Mouse (Mus musculus): ENCODE measurements around the gene Itgav. TPM values are rescaled to one million over a fixed set of nuclear protein-coding genes. Genes with fewer than 3 reads are reported as not detected.
A peak's percentile ranks its signal among the peaks of the same experiment; 100 is the strongest.

Itgav gene
- total RNA-seq, 2 experiments from 2014 or later = 63.7 to 76.4 TPM

DNA sequence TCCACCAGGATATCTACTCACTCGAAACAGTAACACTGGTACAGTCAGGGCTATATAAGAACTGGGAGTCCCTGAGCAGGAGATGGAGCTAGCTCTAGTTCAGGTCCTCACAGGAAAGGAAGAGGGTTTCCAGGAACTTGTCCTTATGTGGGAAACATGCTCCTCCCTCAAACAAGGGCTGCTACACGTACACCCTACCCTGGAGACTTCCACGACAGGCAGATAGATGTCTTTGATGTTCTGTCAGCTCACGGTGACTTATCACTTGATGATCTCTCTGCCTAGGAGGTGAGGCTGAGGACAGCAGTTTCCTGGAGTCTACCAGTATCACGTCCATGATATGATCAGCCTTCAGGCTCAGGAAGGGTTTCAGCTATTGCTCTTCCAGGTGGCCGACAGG, 21.1 kb downstream of the Itgav start:
- no peak for DNase-seq

DNA sequence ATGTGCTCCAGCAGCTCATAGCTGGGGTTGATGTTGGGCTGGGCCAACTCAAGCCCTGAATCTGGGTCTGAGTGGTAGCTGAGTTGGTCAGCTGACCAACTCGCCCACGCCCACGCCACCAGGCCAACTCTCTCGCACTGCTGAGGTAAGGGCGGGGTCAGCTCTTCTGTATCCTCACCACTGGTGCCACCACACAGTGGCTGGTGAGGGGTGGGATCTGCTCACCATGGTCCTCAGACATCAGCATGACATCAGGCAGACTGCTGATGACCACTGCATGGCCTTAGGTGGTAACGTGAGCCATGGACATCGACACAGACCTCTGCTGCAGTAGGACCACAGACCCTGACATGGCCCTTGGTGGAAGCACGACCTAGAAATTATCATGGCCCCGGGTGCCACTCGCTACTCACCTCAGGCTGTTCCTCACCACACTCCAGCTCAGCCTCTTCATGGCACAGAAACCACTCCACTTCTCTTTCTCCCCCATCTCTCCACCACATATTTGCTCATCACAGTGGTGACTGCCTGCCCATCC, 24.5 kb downstream of the Itgav start:
- no peak for DNase-seq

DNA sequence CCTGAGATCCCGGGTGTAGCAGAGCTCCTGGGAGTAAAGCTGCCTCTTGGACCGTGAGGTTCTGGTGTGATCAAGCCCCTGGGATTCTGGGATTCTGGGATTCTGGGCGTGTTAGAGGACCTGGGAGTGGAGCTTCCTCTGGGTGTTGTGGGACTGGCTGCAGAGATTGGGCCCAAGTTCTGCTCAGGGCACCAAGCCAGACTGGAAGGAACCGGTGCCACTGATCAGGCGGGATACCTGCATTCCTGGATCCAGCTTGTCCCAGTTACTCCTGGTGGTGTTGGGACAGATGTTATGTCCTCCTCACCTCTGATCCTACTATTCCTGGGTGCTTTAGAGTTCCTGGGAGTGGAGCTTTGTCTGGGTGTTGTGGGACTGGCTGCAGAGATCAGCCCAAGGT, 28.8 kb downstream of the Itgav start:
- DNase-seq = no peak

DNA sequence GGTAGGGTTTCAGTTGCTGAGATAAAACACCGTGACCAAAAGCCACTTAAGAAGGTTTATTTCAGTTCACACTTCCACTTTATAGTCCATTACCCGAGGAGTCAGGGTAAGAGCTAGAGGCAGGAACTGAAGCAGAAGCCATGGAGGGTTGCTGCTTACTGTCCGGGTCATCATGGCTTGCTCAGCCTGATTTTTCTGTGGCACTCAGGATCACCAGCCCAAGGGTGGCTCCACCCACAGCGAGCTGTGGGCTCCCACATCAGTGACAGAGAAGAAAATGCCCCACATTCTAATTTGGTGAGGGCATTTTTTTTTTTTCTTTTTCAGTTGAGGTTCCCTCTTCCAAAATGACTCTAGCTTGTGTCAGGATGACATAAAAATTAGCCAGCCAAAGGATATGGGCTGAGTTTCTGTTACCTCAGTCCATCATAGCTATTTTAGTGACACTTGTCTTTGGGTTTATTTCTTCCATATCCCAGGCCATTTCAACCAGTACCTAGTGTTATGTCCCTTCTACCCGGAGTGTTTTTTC, 30.2 kb downstream of the Itgav start:
- no peak for DNase-seq

DNA sequence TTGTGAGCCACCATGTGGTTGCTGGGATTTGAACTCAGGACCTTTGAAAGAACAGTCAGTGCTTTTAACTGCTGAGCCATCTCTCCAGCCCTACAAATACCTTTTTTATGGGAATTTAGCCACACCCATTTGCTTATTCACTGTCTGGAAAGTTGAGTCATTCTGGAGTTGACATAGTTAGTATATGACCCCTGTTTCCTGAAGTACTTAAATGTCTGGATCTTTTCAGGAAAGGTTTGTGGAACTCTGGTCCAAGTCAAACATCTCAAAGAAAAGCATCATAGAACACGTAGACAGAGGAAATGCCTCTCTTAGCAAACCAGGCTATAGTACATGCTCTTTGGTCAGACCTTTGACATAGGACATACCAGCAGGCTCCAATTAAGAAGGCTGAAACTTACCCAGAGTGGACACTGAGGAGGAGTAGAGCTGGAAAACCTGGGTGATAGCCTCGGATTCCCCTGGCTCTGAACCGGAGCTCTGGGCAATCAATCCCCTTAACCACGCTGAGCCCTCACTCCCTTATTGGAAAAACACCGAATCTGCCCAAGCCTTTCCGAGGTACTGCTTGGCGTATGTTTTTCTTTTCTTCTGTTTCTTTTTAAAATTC, 34.5 kb downstream of the Itgav start:
- DNase-seq = no peak

DNA sequence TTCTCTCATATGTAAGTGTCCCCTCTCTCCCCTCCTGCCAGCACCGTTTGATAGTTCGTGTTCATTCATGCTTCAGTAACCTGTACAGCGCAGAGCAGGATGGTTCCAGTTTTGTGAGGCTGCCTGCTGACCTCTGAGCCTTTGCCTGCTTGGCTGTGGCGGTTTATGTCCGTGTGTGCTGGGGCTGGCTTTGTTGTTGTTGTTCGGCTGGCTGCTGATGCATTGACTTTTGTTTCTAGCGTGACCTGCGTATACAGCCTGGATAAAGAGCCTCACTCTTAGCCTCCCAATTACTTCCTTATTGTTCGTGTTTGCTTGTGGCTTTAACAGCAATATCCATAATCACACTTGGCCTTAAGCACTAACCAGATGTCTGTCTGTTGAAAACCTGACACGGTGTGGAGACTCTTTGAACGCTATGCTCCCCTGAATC, 35.0 kb downstream of the Itgav start:
- DNase-seq = no peak

DNA sequence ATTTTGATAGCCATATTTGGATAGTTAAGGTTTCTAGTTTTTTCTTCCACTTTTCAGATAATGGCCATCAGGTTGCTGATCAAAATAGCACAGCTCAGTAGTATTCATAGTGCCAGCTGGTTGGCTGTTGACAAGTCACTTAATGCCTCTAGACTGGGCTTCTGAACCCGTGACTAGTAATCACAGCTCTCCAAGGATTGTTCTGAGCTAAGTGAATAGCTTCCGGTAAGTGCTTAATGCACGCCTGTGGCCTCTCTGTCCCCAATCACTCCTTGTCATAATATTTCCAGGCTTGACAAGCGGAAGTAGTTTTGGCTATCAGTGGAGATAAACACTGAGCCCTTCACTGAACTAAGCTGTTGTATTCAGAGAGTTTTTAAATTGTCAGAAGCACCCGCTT, 35.5 kb downstream of the Itgav start:
- no peak for DNase-seq

DNA sequence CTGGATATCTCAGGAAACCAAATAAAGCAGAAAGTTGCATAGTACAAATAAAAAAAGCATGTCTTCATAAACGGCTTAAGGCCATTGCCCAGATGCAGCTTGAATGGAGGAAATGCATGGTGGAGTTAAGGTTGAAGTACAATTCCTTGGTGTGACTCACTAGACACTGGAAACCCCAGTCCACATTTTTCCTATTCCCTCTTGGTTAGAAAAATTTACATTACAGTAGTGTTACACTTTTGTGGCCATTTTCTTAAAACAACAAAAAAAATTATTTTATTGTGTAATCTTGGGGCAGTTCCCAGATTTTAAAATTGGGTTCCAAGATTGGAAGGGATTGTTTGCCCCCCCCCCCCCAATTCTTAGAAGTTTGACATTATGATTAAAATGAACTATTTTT, 35.9 kb downstream of the Itgav start:
- no peak for DNase-seq

DNA sequence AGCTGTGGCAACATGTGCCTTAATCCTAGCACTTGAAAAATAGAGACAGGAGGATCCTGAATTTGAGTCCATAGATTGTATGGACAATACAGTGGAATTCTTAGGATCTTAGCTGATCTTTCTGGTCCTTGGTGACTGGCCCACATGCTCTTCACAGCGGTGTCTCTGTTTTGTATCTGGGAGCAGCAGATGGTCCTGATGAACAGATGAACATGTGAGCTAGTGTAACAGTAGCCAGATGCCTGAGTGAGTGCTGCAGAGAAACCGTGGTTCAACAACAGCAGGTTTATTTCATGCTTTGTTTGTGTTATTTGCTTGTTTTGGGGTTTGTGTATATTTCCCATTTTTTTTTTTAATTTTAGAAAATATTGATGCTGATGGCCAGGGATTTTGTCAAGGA, 37.3 kb downstream of the Itgav start:
- DNase-seq = no peak

DNA sequence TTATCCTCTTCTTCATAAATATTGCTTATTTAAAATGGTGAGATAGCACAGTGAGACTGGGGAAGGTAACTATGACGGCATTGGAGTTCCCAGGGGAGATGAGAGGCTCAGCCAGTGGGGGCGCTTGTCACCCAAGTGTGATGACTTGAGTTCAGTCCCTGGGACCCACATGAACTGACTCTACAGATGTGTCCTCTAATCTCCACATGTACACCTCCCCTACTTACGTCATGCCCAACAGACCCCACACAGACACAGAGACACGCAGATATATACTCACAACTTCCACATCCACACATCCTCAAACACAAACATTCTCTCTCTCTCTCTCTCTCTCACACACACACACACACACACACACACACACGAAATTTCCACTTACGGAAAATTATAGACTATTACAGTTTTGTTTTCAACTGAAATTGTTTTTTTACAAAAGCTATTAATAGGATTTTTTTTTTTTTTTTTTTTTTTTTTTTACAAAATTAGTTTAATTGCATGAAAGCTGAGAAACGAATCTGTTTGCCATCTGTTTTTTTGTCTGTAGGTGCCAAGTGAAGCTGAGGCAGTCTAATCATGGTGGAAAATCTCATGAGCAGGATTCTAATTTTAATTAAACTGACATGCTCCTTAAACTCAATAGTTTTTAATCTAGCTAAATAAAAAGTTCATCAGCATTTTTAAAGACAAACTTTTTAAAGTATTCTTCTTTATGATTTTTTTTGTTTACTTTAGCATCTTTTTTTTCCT, 38.1 kb downstream of the Itgav start:
- DNase-seq = no peak

DNA sequence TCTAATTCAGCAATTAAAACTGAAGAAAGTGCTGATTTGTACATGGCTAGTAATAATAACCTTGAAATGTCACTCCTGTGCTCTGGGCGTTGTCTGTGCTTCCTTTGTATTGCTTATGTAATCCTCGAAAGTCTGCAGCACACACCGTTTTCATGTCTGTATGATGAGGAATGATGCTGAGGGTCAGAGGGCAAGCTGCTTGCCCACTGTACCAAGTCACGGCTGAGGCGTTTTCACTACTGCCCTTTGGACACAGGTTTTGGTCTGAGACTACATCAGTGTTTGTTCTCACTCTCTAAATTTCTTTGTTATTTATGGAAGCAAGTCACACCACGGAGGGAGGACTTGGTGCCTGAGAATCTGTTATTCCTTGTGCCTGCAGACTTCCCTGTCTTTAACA, 41.9 kb downstream of the Itgav start:
- no peak for DNase-seq

DNA sequence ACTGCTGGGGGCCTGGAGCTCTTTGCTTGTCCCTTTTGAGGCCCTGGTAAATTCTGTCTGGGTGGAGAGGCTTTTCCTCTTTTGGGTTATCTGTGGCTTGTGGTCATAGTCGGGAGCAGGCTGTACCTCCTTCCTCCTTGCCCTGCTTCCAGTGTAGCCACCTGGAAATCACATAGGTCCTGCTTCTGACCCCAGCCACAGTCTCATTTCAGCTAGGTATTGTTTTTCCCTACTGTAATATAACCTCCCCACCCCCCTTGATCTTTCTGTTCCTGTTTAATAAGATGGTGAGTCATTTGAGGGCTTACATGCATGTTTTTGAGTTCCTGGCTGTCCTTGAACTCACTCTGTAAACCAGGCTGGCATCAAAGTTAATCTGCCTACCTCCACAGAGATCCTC, 42.7 kb downstream of the Itgav start:
- no peak for DNase-seq

DNA sequence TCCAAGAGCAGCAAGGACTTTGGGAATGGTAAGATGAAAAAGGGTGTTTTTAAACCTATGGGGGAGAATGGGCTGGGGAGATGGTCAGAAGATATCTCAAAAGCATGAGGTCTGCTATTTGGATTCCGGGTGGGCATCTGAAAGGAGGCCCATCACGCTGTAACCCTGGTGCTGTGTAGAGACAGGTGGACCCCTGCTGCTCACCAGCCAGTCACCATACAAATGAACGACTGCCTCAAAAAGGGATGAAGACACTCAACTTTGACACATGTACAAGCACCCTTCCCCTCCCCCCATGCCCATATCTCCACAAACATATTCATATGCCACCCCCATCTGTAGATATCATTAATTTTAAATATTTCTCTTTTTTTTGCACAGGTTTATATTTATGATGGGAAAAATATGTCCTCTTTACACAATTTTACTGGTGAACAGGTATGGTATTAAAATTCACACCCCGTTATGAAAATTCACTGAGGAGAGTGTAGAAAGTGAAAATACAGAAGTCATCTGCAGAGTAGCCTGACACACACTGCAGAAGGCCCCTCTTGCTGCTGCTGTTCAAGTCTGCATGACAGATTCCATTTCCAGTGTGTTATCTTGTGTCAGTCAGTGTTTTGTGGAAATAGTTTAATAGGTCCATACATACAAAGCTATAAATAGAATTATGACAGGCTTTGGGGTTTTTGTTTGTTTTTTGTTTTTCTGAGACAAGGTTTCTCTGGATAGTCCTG, 44.3 kb downstream of the Itgav start:
- DNase-seq = no peak

DNA sequence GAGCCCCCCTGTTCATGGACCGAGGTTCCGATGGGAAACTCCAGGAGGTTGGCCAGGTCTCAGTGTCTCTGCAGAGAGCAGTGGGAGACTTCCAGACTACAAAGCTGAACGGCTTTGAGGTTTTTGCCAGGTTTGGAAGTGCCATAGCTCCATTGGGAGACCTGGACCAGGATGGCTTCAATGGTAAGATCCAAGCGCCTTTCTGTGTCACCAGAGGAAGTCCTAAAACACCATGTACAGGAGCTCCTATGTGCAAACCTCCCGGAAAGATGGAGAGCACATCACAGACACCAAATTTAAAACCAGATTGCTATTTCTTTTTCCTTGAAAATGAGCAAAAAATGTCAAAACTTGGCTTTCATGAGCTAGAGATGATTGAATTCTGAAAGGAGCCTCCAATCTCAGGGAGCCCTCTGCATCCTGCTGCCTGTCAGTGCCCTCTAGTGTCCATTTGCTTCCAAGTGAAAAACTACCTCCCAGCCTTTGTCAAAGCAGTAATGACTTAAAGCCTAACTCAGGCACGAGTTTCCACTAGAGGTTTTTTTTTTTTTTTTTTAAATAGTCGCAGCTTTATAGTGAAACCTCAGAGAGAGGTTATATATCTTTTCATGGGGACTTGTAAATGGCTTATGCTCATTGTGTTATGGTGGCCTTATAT, 47.1 kb downstream of the Itgav start:
- peak; percentile 34 for DNase-seq

DNA sequence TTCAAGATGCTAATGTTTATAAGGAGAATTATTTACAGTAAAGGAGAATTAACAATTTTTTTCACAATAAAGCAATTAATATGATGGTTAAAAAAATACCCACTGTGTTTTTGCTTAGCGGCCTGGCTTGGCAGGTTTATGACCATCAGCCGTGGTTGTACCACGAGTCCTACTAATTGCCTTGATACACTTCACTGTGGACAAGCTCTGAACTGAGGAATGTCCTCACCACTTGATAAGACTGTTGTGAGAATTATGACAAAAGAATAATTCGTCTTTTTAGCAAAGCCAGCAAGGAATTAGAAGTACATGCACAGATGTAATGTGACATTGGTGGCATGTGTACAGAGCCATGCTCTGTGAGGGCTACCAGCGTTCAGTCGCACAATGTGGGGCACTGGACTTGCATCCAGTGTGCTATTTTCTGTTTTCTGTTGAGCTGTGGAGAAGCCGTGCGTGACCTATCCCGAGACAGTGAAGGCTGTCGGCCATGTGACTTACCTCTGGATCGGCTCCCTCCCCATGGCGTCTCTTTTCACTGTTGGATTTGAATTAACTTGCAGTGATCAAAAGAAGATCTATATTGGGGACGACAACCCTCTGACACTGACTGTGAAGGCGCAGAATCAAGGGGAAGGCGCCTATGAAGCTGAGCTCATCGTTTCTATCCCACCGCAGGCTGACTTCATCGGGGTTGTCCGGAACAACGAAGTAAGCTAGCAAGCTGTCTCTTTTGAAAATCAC, 67.3 kb downstream of the Itgav start:
- DNase-seq = no peak

DNA sequence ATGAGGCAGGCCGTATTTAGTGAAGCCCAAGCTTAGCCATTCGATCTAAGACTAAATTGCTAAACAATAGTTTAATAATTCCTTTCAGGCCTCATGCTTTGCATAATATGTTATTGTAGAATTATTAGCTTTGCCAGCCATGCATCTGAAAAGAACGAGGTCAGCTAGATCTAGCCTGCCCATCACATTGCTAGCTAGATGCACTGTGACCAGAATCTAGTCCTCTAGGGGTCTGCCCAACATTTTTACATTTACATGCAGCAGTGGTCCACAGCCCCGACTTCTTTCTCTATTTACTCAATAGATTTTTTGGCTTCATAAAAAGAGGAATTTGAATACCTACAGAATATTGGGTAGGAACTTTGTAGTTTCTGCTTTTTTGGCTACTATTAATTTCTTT, 67.9 kb downstream of the Itgav start:
- DNase-seq = no peak

DNA sequence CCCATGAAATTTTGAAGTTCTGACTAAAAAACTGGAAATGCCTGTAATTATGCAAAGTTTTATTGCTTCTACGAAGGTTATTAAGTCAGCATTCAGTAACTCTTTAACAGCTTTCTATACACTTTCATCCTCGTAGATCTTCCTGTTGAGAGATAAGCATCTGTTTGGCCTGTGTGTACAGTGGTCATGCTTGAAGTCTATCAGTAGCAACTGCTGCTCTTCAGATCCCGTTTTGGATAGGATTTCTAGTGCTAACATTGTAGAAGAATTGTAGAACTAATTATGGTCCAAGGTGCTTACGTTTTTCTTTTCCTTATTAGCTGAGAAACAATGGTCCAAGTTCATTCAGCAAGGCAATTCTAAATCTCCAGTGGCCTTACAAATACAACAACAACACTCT, 71.6 kb downstream of the Itgav start:
- no peak for DNase-seq

DNA sequence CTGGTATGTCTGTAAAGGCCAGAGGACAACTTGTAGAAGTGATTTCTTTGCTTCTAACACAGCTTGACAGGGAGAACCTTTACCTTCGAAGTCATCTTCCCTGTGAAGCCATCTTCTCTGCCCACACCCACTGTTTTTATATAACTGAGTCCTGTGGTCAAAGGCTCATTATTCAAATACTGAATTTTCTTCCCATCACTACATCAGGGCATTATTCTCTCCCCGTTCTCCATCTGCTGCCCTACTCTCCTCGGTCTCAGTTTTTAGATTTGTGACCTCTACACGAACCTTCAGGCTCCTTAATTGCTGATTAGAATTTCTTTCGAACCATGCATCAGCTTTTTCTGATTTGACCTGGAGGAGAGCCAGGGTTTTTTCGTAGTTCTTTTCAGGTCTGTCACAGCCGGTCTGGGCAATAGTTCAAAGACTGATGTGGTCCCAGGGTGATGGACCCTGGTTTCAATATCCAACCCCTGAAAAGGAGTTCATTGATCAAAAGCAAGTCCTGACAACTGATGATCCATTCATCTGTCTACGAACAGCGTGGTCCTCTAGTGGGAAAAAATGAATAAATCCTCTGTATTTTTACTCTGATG, 73.8 kb downstream of the Itgav start:
- no peak for DNase-seq

DNA sequence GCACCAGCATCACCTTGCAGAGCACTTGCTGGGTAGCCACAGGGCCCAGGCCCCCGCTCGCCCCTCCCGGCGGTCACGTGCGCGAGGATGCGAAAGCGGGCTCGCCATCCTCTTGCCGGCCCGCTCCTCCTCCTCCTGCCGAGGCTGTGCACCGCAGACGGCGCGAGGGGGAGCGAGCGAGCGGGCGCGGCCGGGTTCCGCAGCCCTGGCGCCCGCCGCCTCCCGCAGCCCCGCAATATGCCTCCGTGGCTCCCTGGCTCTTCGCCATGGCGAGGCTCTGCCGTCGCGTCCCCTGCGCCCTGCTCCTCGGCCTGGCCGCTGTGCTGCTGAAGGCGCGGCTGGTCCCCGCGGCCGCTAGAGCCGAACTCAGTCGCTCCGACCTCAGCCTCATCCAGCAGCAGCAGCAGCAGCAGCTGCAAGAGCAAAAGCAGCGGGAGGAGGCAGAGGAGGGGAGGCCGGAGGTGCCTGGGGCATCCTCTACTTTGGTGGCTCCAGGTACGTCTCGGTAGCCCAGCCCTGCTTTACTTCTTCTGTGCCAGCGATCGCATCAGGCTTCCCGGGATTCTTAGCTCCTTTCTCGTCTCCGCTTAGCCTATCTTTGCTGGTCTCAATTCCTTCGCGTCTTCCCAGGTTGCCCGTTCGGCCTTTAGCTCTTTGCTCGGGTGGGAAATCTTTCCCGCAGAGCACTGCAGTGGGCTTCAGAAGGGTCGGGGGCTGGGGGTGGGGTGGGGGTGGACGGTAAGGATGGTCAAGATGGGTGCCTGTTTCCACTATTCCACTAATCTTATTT, 88.5 kb downstream of the Itgav start, which contains the start of gene Fam171b:
Fam171b (plus strand) TSS at position 154 of the 790 bp plus-strand sequence.
- DNase-seq = peak; percentile 76

DNA sequence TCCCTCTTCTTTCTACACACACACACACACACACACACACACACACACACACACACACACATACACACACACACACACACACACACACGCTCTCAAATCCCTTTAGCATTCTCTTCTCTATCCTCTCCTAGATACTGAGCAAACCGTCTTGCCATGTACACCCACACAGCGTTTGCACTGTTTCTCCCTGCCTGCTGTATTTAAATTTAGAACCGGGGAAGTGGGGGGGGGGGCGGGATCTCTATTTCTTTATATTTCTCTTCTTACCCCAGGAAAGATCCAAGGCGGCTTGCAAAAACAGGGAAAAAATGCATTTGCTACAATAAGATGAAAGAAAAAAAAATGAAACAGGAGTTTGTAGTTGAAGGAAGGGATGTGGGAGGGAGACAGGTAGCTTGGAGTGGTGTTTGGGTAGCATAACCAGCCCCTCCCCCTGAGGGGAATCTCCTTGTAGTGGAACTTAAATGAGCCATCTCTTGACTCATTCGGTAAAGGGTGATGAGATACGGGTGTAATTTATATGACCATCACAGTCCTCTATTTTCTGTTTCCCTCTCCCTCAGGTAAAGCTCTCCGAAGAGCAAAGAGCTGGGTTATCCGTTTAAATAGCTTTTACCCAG, 89.2 kb downstream of the Itgav start:
- DNase-seq = no peak

Data from gastrocnemius, postnatal 10 days (tissue).